Mouse (Mus musculus): Measurements from ENCODE around the gene Nol10. TPM values are rescaled to one million over a fixed set of nuclear protein-coding genes. Genes with fewer than 3 reads are reported as not detected.

The Nol10 gene
- 18.1 and 18.8 TPM in 2 replicates for polyA plus RNA-seq (2012; rRNA removed)

DNA sequence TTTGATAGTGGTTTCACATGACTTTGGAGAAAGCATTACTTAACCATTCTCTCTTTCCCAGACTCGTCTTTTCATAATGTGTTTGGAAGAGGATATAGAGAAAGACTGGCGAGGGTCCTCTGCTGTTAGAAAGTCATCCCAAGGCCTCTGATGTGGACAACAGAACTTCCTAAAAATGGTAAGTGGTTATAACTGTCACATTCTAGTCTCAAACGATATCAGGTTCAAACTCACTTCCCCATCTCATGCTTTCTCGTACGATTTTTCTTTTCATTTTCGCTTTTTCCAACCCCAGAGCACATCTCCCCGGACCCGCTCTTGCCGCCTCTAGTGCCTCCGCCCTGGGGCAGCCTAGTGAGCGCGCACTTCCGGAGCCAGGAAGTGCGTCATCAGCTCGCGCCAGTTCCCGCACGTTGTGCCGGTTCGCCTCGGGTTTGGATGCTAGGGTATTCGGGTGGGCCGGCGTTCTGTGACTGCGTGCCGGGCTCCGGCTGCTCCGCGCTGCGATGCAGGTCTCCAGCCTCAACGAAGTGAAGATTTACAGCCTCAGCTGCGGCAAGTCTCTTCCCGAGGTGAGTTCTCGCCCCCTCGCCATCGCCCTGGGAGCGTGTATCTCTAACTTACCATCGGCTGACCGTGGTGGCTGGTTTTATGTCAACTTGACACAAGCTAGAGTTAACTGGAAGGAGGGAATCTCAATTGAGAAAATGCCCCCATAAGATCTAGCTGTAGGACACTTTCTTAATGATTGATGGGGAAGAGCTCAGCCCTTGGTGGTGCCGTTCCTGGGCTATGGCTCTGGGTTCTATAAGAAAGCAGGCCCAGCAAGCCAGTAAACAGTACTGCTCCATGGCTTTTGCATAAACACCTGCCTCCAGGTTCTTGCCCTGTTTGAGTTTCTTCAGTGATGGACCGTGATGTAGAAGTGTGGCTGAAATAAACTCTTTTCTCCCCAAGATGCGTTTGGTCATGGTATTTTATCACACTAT is at the start of gene Nol10:
TSS of gene Nol10 (plus strand) at position 411 of the 989 bp plus-strand sequence.

DNA sequence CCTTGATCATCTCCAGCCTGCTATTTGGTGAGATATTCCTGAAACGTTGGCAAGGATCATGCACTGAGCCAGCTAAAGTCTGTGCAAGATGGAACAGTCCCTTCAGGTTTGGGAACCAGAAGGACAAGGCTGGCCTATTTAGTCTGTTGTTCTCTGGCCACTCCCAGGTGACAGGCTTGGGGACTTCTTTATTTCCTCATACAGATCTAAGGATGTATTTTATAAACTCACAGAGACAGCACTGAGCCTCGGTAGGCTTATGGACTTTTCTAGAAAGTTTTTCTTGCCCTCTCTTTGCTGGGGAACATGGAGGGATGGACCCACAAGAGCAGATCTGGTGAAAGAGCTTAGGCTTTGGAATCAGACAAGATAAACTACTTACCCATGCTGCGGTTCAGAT is 19.0 kb upstream of the Nol10 start, which contains the start of gene Atp6v1c2:
TSS of gene Atp6v1c2 (minus strand) at position 101 of the 400 bp plus-strand sequence.

Other genes with a start within 250 kb of the Nol10 start
- gene Kcnf1, start 171.6 kb upstream of the Nol10 start, polyA plus RNA-seq (2012; rRNA removed): 4.1 and 4.3 TPM in 2 replicates
- 239 and 283 TPM in 2 replicates for gene Pdia6, start 81.9 kb upstream of the Nol10 start, polyA plus RNA-seq (2012; rRNA removed)
- 0.18 and 0.49 TPM in 2 replicates for gene Atp6v1c2, start 19.1 kb upstream of the Nol10 start, polyA plus RNA-seq (2012; rRNA removed)
- 267 and 285 TPM in 2 replicates for gene Odc1, start 196.3 kb downstream of the Nol10 start, polyA plus RNA-seq (2012; rRNA removed)